Mouse (Mus musculus): ENCODE results near the gene Gm20809. TPM values are rescaled to one million over a fixed set of nuclear protein-coding genes. Genes with fewer than 3 reads are reported as not detected.
"Not testable (repeated sequence)": the region's sequence is repeated elsewhere in the genome, so short reads cannot be mapped to it uniquely, and the experiment has no call there.

Gene Gm20809
- total RNA-seq (2021), result not detected
- long read RNA-seq, experiment 1, result 0 reads
- long read RNA-seq, experiment 2, result 0 reads

DNA sequence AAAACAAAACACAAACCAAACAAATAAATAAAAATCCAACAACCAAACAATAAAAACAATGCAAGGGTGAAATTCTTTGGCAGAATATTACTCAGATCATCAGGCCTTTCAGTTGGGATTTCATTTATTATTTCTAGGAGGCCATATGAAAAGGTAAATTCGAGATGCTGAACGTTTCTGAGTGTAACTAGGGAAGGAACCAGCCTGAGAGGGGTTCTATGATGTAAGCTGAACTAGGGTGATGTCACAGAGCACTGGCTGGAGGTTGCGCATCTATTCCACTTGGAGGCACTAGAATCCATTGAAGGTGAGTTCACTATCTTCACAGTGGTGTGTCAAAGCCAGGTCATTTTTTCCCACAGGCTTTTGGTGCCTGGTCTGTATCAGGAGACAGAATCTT, at the start of gene Gm20809:
Gene Gm20809, plus strand, starts transcription at position 301 of the 400 bp plus-strand sequence.
- DNase-seq; intact Hi-C loops (cut with DNase I); H3K27ac ChIP-seq; H3K4me3 ChIP-seq: not testable (repeated sequence)

All from gastrocnemius, adult 2 months (tissue).